Mouse (Mus musculus) embryonic facial prominence, embryonic 15.5 days (tissue): ENCODE results near the gene Rundc3a. TPM values are rescaled to one million over a fixed set of nuclear protein-coding genes. Genes with fewer than 3 reads are reported as not detected.

Experiments
- ATAC-seq: fragments of 200-750 bp; cut with Nextera tagmentation; 2 replicates; pipeline ENCODE4 v1.8.0; 2017; ENCODE audit warnings: low read depth, moderate TSS enrichment; ENCODE audit not compliant: insufficient number of reproducible peaks, low FRiP score, low TSS enrichment
- H3K27ac ChIP-seq: fragments of 300-500 bp; sonication (generic); replicated peaks from 2 replicates; pipeline ENCODE4 v1.5.1; 2015; ENCODE audit warnings: mild to moderate bottlenecking, inconsistent platforms
- H3K27me3 ChIP-seq: fragments of 300-500 bp; sonication (generic); 2 replicates; pipeline ENCODE4 v1.6.1; 2015; ENCODE audit warnings: inconsistent platforms
- H3K36me3 ChIP-seq: fragments of 300-500 bp; sonication (generic); 2 replicates; pipeline ENCODE4 v1.6.1; 2015; ENCODE audit warnings: mild to moderate bottlenecking, inconsistent platforms
- H3K4me1 ChIP-seq: fragments of 300-500 bp; sonication (generic); 2 replicates; pipeline ENCODE4 v1.6.1; 2015; ENCODE audit warnings: inconsistent platforms
- H3K4me2 ChIP-seq: fragments of 300-500 bp; sonication (generic); replicated peaks from 2 replicates; pipeline ENCODE4 v1.6.1; 2015; ENCODE audit warnings: mild to moderate bottlenecking, inconsistent platforms
- H3K4me3 ChIP-seq: fragments of 300-500 bp; sonication (generic); replicated peaks from 2 replicates; pipeline ENCODE4 v1.5.1; 2015; ENCODE audit warnings: mild to moderate bottlenecking, inconsistent platforms
- H3K9ac ChIP-seq: fragments of 300-500 bp; sonication (generic); 2 replicates; pipeline ENCODE4 v1.6.1; 2015; ENCODE audit warnings: inconsistent platforms
- H3K9me3 ChIP-seq: fragments of 300-500 bp; sonication (generic); replicated peaks from 2 replicates; pipeline ENCODE4 v1.6.1; 2016; ENCODE audit warnings: inconsistent platforms
- WGBS: fragments of 180-500 bp; shearing (Covaris S2); methylation state at CpG from one replicate; pipeline ENCODE4 v1.1.7; 2015; 5-methylcytosine and 5-hydroxymethylcytosine counted together
- microRNA-seq: library from miRNA; unstranded; fragments of <30 nt; microRNA quantifications from one replicate; pipeline ENCODE4, GENCODE M21; 2016; ENCODE audit warnings: borderline number of aligned reads
- polyA plus RNA-seq: library from polyadenylated mRNA; unstranded; fragments of >200 nt; fragmentation: Nextera tagmentation; extraction: Ambion mirVana; gene quantifications from 2 replicates; pipeline ENCODE4 v1.2.1, GENCODE M21; 2015

The Rundc3a gene
- polyA plus RNA-seq, 1 experiment from 2014 or later = 8.3 TPM

- no peak for ATAC-seq
- Histone ChIP-seq H3K4me1 (peaks cover 47% of the 10 kb centered on the region), H3K9ac (peak overlapping the region; percentile 99; the same call in 1 of the 2 replicates), H3K9me3 (no peaks in the 10 kb centered on the region), H3K27me3 (no peaks in the 10 kb centered on the region), H3K27ac (peak overlapping the region; percentile 93), H3K4me2 (peak overlapping the region; percentile 79), H3K36me3 (peaks cover 20% of the 10 kb centered on the region), H3K4me3 (peak overlapping the region; percentile 94)
- 4% methylated on average over 7 of the region's 7 CpGs for WGBS
Measured at GRCm38 (mm10) chr11:102445891-102446361, 52.7 kb downstream of the Rundc3a start.

- Histone ChIP-seq H3K36me3 (peaks cover 16% of the 10 kb centered on the region), H3K9me3 (no peaks in the 10 kb centered on the region), H3K4me3 (peak overlapping the region; percentile 94), H3K4me2 (peak overlapping the region; percentile 79), H3K9ac (peak overlapping the region; percentile 99), H3K27ac (peak overlapping the region; percentile 93), H3K27me3 (no peaks in the 10 kb centered on the region), H3K4me1 (peaks cover 47% of the 10 kb centered on the region)
- WGBS = under 1% methylated on average over 45 of the region's 49 CpGs
- peak; percentile 44; the same call in 1 of the 2 replicates for ATAC-seq
Measured at GRCm38 (mm10) chr11:102446581-102447461, 53.6 kb downstream of the Rundc3a start.

- Histone ChIP-seq H3K27me3 (no peaks in the 10 kb centered on the region), H3K9ac (peak within 1 kb of the TSS; percentile 99), H3K4me2 (peak within 1 kb of the TSS; percentile 79), H3K36me3 (peaks cover 9% of the 10 kb centered on the region), H3K27ac (peak within 1 kb of the TSS; percentile 93), H3K4me1 (peaks cover 47% of the 10 kb centered on the region), H3K4me3 (peak within 1 kb of the TSS; percentile 94), H3K9me3 (no peaks in the 10 kb centered on the region)
- under 1% methylated on average over 40 of the region's 40 CpGs for WGBS
- ATAC-seq = peak; percentile 61
Measured at GRCm38 (mm10) chr11:102447497-102447896, 54.3 kb downstream of the Rundc3a start, which contains the start of gene Fam171a2. TSS of gene Fam171a2 (minus strand) at chr11:102447682.

GRCm38 (mm10) chr11:102448327-102448726, 55.1 kb downstream of the Rundc3a start:
- peaks cover 47% of the 10 kb centered on the region for H3K4me1 ChIP-seq
- ATAC-seq = no peak
- H3K4me2 ChIP-seq = peak overlapping the region; percentile 79
- peak overlapping the region; percentile 3; the same call in 1 of the 2 replicates for H3K4me3 ChIP-seq
- H3K9ac ChIP-seq = no peak overlapping the region
- H3K9me3 ChIP-seq = no peaks in the 10 kb centered on the region
- peaks cover 6% of the 10 kb centered on the region for H3K27me3 ChIP-seq
- H3K27ac ChIP-seq = peak overlapping the region; percentile 63; the same call in 1 of the 2 replicates
- peaks cover 4% of the 10 kb centered on the region; the same call in 1 of the 2 replicates for H3K36me3 ChIP-seq
- 9% methylated on average over 8 of the region's 8 CpGs for WGBS

- H3K27ac ChIP-seq = peak overlapping the region; percentile 63; the same call in 1 of the 2 replicates
- peaks cover 40% of the 10 kb centered on the region for H3K4me1 ChIP-seq
- H3K27me3 ChIP-seq = peaks cover 7% of the 10 kb centered on the region
- ATAC-seq = no peak
- 34% methylated on average over 17 of the region's 17 CpGs for WGBS
- H3K4me2 ChIP-seq = no peak overlapping the region
- H3K9me3 ChIP-seq = no peaks in the 10 kb centered on the region
- no peak overlapping the region for H3K4me3 ChIP-seq
- no peak overlapping the region for H3K9ac ChIP-seq
- no peaks in the 10 kb centered on the region for H3K36me3 ChIP-seq
Measured at GRCm38 (mm10) chr11:102449043-102450008, 56.1 kb downstream of the Rundc3a start.

Small RNAs within 50 kb of the gene (microRNA-seq; reads per million reads assigned to microRNA genes)
- gene Mir6930 = not detected

Other genes starting within 250 kb of the Rundc3a start
- gene Nags, start 247.9 kb upstream of the Rundc3a start, polyA plus RNA-seq = 0.98 and 1.7 TPM in 2 replicates
- gene Tmem101, start 237.0 kb upstream of the Rundc3a start, polyA plus RNA-seq = 39.4 and 39.9 TPM in 2 replicates
- 113 and 128 TPM in 2 replicates for gene Lsm12, start 208.1 kb upstream of the Rundc3a start, polyA plus RNA-seq
- 29.8 and 31.7 TPM in 2 replicates for gene G6pc3, start 203.8 kb upstream of the Rundc3a start, polyA plus RNA-seq
- gene Hdac5, start 163.2 kb upstream of the Rundc3a start, polyA plus RNA-seq = 105 and 106 TPM in 2 replicates
- gene BC030867, start 144.5 kb upstream of the Rundc3a start, polyA plus RNA-seq = 13.6 and 16.0 TPM in 2 replicates
- gene Asb16, start 124.7 kb upstream of the Rundc3a start, polyA plus RNA-seq = 0.12 and 0.26 TPM in 2 replicates
- 58.3 and 59.5 TPM in 2 replicates for gene Tmub2, start 108.5 kb upstream of the Rundc3a start, polyA plus RNA-seq
- gene Atxn7l3, start 96.8 kb upstream of the Rundc3a start, polyA plus RNA-seq = 18.4 and 20.0 TPM in 2 replicates
- 86.6 and 87.3 TPM in 2 replicates for gene Ubtf, start 73.7 kb upstream of the Rundc3a start, polyA plus RNA-seq
- 5.0 and 5.2 TPM in 2 replicates for gene Slc4a1, start 27.2 kb upstream of the Rundc3a start, polyA plus RNA-seq
- 197 and 199 TPM in 2 replicates for gene Slc25a39, start 14.5 kb downstream of the Rundc3a start, polyA plus RNA-seq
- gene Grn, start 36.9 kb downstream of the Rundc3a start, polyA plus RNA-seq = 196 and 199 TPM in 2 replicates
- 8.5 and 9.7 TPM in 2 replicates for gene Fam171a2, start 54.3 kb downstream of the Rundc3a start, polyA plus RNA-seq
- 9.1 and 9.5 TPM in 2 replicates for gene Itga2b, start 76.7 kb downstream of the Rundc3a start, polyA plus RNA-seq
- gene Gpatch8, start 163.0 kb downstream of the Rundc3a start, polyA plus RNA-seq = 56.2 and 59.1 TPM in 2 replicates
- gene Gm11627, start 186.1 kb downstream of the Rundc3a start, polyA plus RNA-seq = 11.1 and 12.0 TPM in 2 replicates
- gene Fzd2, start 211.0 kb downstream of the Rundc3a start, polyA plus RNA-seq = 45.8 and 47.6 TPM in 2 replicates